Mouse (Mus musculus): Measurements from ENCODE around the gene Dlg2. TPM values are rescaled to one million over a fixed set of nuclear protein-coding genes. Genes with fewer than 3 reads are reported as not detected.

The Dlg2 gene
- polyA plus RNA-seq, 1 experiment from 2014 or later: 0.87 TPM

DNA sequence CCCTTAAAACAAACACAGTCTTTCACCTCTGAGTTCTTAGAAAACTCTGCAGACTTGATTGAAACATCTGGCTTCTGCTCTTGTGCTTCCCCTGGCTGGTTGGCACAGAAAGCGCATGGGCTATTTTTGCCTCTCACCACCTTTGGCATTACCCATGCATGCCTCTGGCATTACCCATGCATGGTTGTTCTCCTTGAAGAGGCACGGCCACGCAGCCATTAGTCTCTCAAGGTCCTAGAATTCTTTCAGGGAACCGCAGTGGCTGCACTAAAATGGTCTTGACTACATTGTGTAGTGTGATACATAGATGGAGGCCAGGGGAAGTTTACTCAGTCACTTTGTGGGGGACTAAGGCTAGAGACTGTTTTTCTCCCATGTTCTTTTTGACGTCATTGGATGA is 1709.9 kb downstream of the Dlg2 start:
- no peak for TF ChIP-seq CTCF (IDR thresholded peaks at IDR 0.05; ENCODE audit: low read depth)
- WGBS: 83% methylated on average over 5 of the region's 5 CpGs
- DNase-seq (ENCODE audit: low spot score) (no peak), ATAC-seq (replicated peaks; ENCODE audit: low FRiP score, low read depth) (no peak)
- Histone ChIP-seq H3K27ac (no peak overlapping the region), H3K4me3 (replicated peaks; ENCODE audit: low read depth, low read length) (no peak overlapping the region), H3K9ac (ENCODE audit: low read depth, low read length) (no peak overlapping the region), H3K4me1 (replicated peaks; ENCODE audit: insufficient read depth, low read length) (0 out of 2 replicates have a peak, but pooled peaks cover 5% of the 10 kb centered on the region), H3K36me3 (ENCODE audit: insufficient read depth, low read length) (no peaks in the 10 kb centered on the region), H3K4me2 (ENCODE audit: low read length) (no peak overlapping the region), H3K27me3 (ENCODE audit: insufficient read depth, low read length) (no peaks in the 10 kb centered on the region), H3K9me3 (replicated peaks; ENCODE audit: low read length) (no peaks in the 10 kb centered on the region)

DNA sequence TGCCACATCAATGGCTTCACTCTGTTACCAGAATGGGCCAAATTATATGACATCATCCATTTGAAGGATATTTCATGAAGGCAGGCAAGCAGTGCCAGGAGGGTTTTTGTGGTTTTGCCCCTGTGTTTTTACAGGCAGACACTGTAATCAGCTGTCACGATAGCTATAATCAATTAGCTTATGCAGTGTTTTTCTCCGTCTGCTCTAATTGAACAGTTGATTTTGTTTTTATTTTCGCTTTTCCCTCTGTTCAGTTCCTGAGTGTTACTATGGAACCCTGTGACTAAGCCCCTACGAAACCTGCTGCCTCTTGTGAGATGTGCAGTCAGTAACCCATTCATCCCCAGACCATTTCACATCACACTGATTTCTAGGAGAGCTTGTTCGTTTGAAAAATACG is 1712.7 kb downstream of the Dlg2 start:
- H3K4me3 ChIP-seq (replicated peaks; ENCODE audit: low read depth, low read length): no peak overlapping the region
- DNase-seq (ENCODE audit: low spot score): no peak
- TF ChIP-seq CTCF (IDR thresholded peaks at IDR 0.05; ENCODE audit: low read depth): no peak
- ATAC-seq (replicated peaks; ENCODE audit: low FRiP score, low read depth): no peak
- H3K27ac ChIP-seq: no peak overlapping the region
- H3K4me1 ChIP-seq (replicated peaks; ENCODE audit: insufficient read depth, low read length): no peaks in the 10 kb centered on the region
- WGBS: 69% methylated on average over 6 of the region's 6 CpGs
- no peak overlapping the region for H3K9ac ChIP-seq (ENCODE audit: low read depth, low read length)
- no peaks in the 10 kb centered on the region for H3K27me3 ChIP-seq (ENCODE audit: insufficient read depth, low read length)
- H3K4me2 ChIP-seq (ENCODE audit: low read length): no peak overlapping the region
- no peaks in the 10 kb centered on the region for H3K36me3 ChIP-seq (ENCODE audit: insufficient read depth, low read length)
- no peaks in the 10 kb centered on the region for H3K9me3 ChIP-seq (replicated peaks; ENCODE audit: low read length)

DNA sequence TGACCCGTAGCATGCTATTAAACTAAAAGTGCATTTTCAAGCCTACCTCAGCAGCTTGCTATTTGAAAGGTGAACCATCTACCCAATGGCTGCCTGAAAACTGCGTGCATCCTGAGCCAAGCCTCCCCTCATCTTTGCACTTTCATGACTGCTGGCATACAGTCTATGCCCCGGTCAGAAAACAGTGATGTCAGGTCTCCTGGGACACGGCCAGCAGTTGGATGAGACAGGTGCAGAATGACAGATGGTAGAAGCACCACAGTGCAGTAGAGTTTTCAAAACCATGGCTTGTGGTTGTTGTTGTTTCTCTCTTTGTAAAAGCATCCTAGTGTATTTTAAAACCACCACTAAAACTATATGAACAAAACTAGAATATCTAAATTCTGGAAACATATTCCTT is 1719.5 kb downstream of the Dlg2 start:
- DNase-seq (ENCODE audit: low spot score): no peak
- Histone ChIP-seq H3K4me3 (replicated peaks; ENCODE audit: low read depth, low read length) (no peak overlapping the region), H3K9me3 (replicated peaks; ENCODE audit: low read length) (no peaks in the 10 kb centered on the region), H3K4me2 (ENCODE audit: low read length) (no peak overlapping the region), H3K36me3 (ENCODE audit: insufficient read depth, low read length) (no peaks in the 10 kb centered on the region), H3K4me1 (replicated peaks; ENCODE audit: insufficient read depth, low read length) (no peaks in the 10 kb centered on the region), H3K9ac (ENCODE audit: low read depth, low read length) (no peak overlapping the region), H3K27ac (no peak overlapping the region), H3K27me3 (ENCODE audit: insufficient read depth, low read length) (no peaks in the 10 kb centered on the region)
- ATAC-seq (replicated peaks; ENCODE audit: low FRiP score, low read depth): no peak
- no peak for TF ChIP-seq CTCF (IDR thresholded peaks at IDR 0.05; ENCODE audit: low read depth)
- 73% methylated on average over 4 of the region's 4 CpGs for WGBS

DNA sequence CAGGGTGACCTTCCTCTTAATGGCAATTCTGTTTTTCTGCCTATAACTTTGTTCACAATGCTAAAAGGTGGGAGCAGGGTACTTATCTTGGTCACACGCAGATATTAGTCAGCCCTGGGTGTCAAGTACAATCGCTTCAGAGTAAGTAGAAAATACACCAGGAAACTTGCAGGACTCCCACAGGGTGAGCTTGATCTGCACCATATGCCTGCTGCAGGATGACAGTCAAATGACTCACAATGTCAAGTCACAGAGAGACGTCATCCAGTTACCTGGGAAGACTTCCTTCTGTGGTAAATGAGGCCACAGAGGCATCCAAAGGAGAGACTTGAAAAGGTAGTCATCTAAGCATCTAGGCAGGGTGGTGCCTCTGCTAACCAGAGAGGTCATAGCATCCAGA is 1721.1 kb downstream of the Dlg2 start:
- H3K9ac ChIP-seq (ENCODE audit: low read depth, low read length): no peak overlapping the region
- DNase-seq (ENCODE audit: low spot score): no peak
- no peaks in the 10 kb centered on the region for H3K36me3 ChIP-seq (ENCODE audit: insufficient read depth, low read length)
- no peak overlapping the region for H3K4me2 ChIP-seq (ENCODE audit: low read length)
- H3K4me3 ChIP-seq (replicated peaks; ENCODE audit: low read depth, low read length): no peak overlapping the region
- ATAC-seq (replicated peaks; ENCODE audit: low FRiP score, low read depth): no peak
- no peak for TF ChIP-seq CTCF (IDR thresholded peaks at IDR 0.05; ENCODE audit: low read depth)
- H3K9me3 ChIP-seq (replicated peaks; ENCODE audit: low read length): no peaks in the 10 kb centered on the region
- no peaks in the 10 kb centered on the region for H3K27me3 ChIP-seq (ENCODE audit: insufficient read depth, low read length)
- no peak overlapping the region for H3K27ac ChIP-seq
- H3K4me1 ChIP-seq (replicated peaks; ENCODE audit: insufficient read depth, low read length): no peaks in the 10 kb centered on the region
- WGBS: 74% methylated on average over 3 of the region's 3 CpGs

DNA sequence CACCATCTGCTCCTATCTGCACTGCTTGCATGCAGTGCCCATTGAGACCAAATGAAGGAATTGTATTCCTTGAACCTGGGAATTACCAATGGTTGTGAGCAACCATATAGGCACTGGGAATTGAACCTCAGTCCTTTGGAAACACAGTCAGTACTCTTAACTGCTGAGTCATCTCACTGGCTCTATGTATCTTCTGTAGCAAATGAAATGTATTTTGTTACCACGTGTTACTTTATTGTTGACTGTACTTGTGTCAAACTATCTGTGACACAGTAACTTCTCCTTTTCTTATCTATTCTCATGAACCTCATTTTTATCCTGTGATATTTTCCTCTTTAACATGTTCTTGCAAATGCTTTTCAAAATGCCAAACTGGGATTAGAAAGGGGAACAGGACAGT is 1722.7 kb downstream of the Dlg2 start:
- 85% methylated on average over 1 of the region's 1 CpGs for WGBS
- Histone ChIP-seq H3K9ac (ENCODE audit: low read depth, low read length) (no peak overlapping the region), H3K27me3 (ENCODE audit: insufficient read depth, low read length) (no peaks in the 10 kb centered on the region), H3K4me1 (replicated peaks; ENCODE audit: insufficient read depth, low read length) (no peaks in the 10 kb centered on the region), H3K27ac (no peak overlapping the region), H3K4me3 (replicated peaks; ENCODE audit: low read depth, low read length) (no peak overlapping the region), H3K9me3 (replicated peaks; ENCODE audit: low read length) (no peaks in the 10 kb centered on the region), H3K36me3 (ENCODE audit: insufficient read depth, low read length) (no peaks in the 10 kb centered on the region), H3K4me2 (ENCODE audit: low read length) (no peak overlapping the region)
- no peak for DNase-seq (ENCODE audit: low spot score)
- TF ChIP-seq CTCF (IDR thresholded peaks at IDR 0.05; ENCODE audit: low read depth): no peak
- ATAC-seq (replicated peaks; ENCODE audit: low FRiP score, low read depth): no peak

DNA sequence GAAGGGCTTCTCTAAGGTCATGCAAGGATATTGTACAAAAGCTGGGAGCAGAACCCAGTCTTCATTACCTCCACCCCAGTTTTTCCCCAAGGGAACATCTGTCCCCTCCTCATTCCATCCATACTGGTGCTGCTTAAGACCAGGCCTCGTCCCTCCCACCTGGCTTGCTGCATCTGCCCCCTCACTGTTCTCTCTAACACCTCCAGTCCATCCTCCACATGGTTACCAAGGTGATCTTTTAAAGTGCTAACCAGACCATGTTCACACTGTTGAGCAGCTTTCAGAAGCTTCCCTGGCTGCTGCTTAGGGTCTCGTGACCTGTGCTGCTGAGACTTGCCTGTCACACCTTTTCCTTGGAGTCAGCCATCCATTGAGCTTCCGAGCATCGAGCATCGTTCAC is 1734.2 kb downstream of the Dlg2 start:
- H3K27ac ChIP-seq: no peak overlapping the region
- WGBS: 67% methylated on average over 5 of the region's 5 CpGs
- ATAC-seq (replicated peaks; ENCODE audit: low FRiP score, low read depth) (no peak), DNase-seq (ENCODE audit: low spot score) (no peak)
- H3K4me3 ChIP-seq (replicated peaks; ENCODE audit: low read depth, low read length): no peak overlapping the region
- no peaks in the 10 kb centered on the region for H3K27me3 ChIP-seq (ENCODE audit: insufficient read depth, low read length)
- H3K36me3 ChIP-seq (ENCODE audit: insufficient read depth, low read length): no peaks in the 10 kb centered on the region
- no peak for TF ChIP-seq CTCF (IDR thresholded peaks at IDR 0.05; ENCODE audit: low read depth)
- no peaks in the 10 kb centered on the region for H3K9me3 ChIP-seq (replicated peaks; ENCODE audit: low read length)
- H3K4me2 ChIP-seq (ENCODE audit: low read length): no peak overlapping the region
- no peaks in the 10 kb centered on the region for H3K4me1 ChIP-seq (replicated peaks; ENCODE audit: insufficient read depth, low read length)
- no peak overlapping the region for H3K9ac ChIP-seq (ENCODE audit: low read depth, low read length)

DNA sequence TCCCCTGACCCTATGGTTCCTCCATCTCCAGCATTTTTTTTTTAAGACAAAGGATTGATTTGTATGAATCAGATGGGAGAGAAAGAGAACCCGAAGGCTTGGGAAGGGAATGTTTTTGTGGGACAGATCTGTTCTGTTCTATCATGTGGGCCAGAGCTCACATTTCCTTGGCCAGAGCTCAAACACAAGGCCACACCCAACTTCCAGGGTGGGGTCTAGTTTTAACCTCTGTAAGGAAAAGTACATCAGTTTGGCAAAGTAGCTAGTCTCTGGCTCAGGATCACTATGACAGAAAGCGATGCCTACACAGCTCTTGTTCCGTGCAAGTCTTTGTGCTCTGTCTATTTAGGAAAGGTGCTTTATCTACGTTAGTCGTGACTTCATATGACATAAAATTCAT is 1737.3 kb downstream of the Dlg2 start:
- DNase-seq (ENCODE audit: low spot score) (no peak), ATAC-seq (replicated peaks; ENCODE audit: low FRiP score, low read depth) (no peak)
- 87% methylated on average over 5 of the region's 5 CpGs for WGBS
- Histone ChIP-seq H3K4me2 (ENCODE audit: low read length) (no peak overlapping the region), H3K4me1 (replicated peaks; ENCODE audit: insufficient read depth, low read length) (no peaks in the 10 kb centered on the region), H3K27ac (no peak overlapping the region), H3K36me3 (ENCODE audit: insufficient read depth, low read length) (no peaks in the 10 kb centered on the region), H3K9me3 (replicated peaks; ENCODE audit: low read length) (no peaks in the 10 kb centered on the region), H3K9ac (ENCODE audit: low read depth, low read length) (no peak overlapping the region), H3K27me3 (ENCODE audit: insufficient read depth, low read length) (no peaks in the 10 kb centered on the region), H3K4me3 (replicated peaks; ENCODE audit: low read depth, low read length) (no peak overlapping the region)
- TF ChIP-seq CTCF (IDR thresholded peaks at IDR 0.05; ENCODE audit: low read depth): no peak
